Mouse (Mus musculus) Patski (cell line): ENCODE measurements around the gene Cgnl1. TPM values are rescaled to one million over a fixed set of nuclear protein-coding genes. Genes with fewer than 3 reads are reported as not detected.

Experiments
- ATAC-seq: fragments of 100-300 bp; one replicate; pipeline ENCODE4 v1.8.0; 2021
- CTCF ChIA-PET: fragments of 350-600 bp; sonication (Branson Sonifier 250); formaldehyde crosslinking; loops from one replicate; lab custom pipeline; 2022; ENCODE audit warnings: inconsistent platforms; lab: Charles Lee
- POLR2A ChIA-PET: fragments of 350-600 bp; sonication (Branson Sonifier 250); formaldehyde crosslinking; loops from one replicate; lab custom pipeline; 2022; ENCODE audit warnings: antibody characterized with exemption, inconsistent platforms; lab: Charles Lee
- DNase-seq: peaks from one replicate; pipeline ENCODE4 v3.0.0-alpha.2; 2011; ENCODE audit warnings: low read depth, low spot score
- H3K27me3 ChIP-seq: fragments of 371-371 bp; one replicate; pipeline ENCODE4 v1.5.1; 2021
- CTCF ChIP-seq: fragments of 100-300 bp; IDR thresholded peaks from one replicate; pipeline ENCODE4 v1.5.1; 2021
- in situ Hi-C: fragments of 300-500 bp; cut with MboI; formaldehyde crosslinking; loops from 3 replicates; pipeline ENCODE4 v1.11.1; 2018; ENCODE audit warnings: low pct_unique_long_range_greater_than_20kb, mixed read lengths
- polyA plus RNA-seq: library from polyadenylated mRNA; unstranded; gene quantifications from one replicate; pipeline ENCODE4 v1.2.3, GENCODE M21; 2021

Gene Cgnl1
- 114 TPM for polyA plus RNA-seq

DNA sequence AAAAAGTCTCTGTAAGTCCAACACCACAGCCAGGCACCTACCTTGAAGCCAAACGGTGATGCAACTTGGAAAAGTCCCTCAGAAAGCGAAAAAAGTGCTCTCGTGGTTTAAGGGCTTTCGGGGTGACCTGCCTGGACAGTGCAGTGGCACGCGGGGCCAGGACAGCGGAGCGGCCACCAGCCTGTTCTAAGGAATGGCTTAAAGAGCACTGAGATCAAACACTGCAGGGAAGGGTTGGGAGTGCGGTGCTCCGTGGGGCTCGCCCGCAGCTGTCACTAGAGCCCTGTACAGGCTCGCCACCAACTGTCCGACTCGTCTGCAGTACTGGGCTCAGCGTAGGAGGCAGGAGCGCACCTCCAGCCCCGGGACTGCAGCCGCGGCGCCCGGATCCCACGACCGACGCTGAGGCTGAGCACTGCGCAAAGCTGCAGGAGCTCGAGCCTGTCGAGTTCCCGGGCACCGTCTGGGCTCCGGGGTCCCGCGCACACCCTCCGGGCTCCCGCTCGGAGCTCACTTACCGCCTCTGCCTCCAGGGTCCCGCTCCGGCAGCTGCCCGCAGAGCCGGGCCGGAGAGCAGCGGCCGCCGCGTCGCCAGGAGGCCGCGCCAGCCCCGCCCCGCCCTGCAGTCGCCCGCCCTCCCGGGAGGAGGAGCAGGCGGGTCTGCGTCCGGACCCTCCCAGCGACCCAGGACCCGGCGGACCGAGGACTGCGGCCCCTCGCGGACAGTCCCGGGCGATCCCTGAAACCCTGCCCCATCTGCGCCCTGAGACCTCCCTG is at the start of gene Cgnl1:
TSS of gene Cgnl1 (minus strand) at position 612 of the 777 bp plus-strand sequence.
- ATAC-seq (peak; percentile 66), DNase-seq (no peak)
- no peak for TF ChIP-seq CTCF
- in situ Hi-C loops: loop anchor here (5.0 kb wide), 1 partner anchor 124 kb away; no protein-coding TSS in a partner anchor
- ChIA-PET POLR2A (interaction anchor here (1.2 kb wide), 1 partner anchor 34 kb away, joined by 3 read pairs; no protein-coding TSS in a partner anchor), CTCF (interaction anchor here (1.0 to 1.8 kb wide), 2 partner anchors 22 to 30 kb away, joined by 3 to 5 read pairs; no protein-coding TSS in a partner anchor)
- H3K27me3 ChIP-seq: no peaks in the 10 kb centered on the region

DNA sequence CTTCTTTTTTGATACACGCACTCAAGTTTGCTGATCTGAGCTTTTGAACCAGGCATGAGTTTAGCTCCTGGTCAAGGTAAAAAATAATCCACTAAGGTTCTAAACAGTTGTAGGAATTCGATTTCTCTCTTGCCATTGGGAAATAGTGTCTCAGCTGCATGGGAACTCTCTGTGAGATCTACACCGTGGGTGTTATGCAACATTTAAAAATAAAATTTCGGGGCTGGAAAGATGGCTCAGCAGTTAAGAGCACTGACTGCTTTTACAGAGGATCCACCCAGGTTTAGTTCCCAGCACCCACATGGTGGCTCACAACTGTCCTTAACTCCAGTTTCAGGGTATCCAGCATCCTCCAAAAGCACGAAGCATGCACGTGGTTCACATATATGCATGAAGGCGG is 47.1 kb upstream of the Cgnl1 start:
- POLR2A ChIA-PET: no interaction called here
- TF ChIP-seq CTCF: no peak
- ATAC-seq: no peak
- no peak for DNase-seq
- in situ Hi-C loops: loop anchor here (25.0 kb wide), 1 partner anchor 606 kb away; the partner anchor contains the start of gene Aldh1a2
- CTCF ChIA-PET: no interaction called here
- no peaks in the 10 kb centered on the region for H3K27me3 ChIP-seq

DNA sequence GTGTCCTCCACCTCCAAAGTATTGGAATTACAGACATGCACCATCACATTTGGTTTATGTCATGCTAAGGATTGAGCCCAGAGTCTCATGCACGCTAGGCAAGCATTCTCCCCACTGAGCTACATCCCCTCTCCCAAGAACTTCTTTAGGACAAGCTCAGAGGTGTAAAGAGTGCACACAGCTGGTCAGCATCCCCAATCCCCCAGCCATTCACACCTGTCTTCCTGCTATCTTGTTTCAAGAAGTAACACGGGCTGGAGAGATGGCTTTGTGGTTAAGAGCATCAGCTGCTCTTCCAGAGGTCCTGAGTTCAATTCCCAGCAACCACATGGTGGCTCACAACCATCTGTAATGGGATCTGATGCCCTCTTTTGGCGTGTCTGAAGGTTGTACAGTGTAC is 44.7 kb upstream of the Cgnl1 start:
- ChIA-PET POLR2A (no interaction called here), CTCF (no interaction called here)
- in situ Hi-C loops: loop anchor here (25.0 kb wide), 1 partner anchor 604 kb away; the partner anchor contains the start of gene Aldh1a2
- ATAC-seq (no peak), DNase-seq (no peak)
- no peaks in the 10 kb centered on the region for H3K27me3 ChIP-seq
- no peak for TF ChIP-seq CTCF

DNA sequence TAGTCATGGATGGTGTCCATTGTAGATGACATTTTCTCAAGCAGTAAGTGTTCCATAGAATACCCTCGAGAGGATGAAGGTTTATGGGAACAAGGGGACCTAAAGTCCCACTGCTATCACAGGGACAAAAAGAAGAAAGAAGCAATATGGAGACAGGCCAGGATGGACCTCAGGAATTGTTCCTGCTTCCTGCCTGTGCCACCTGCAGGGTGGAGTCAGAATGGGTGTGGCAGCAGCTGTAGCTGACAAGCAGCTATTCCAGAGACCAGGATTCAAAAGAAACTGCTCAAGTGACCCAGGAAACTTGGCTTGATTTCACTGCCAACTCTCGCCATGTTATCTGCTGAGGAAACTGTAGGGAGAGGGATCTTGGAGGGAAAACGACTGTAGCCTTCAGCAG is 42.2 kb upstream of the Cgnl1 start:
- in situ Hi-C loops: loop anchor here (25.0 kb wide), 1 partner anchor 601 kb away; the partner anchor contains the start of gene Aldh1a2
- DNase-seq: no peak
- no peaks in the 10 kb centered on the region for H3K27me3 ChIP-seq
- no peak for ATAC-seq
- no peak for TF ChIP-seq CTCF
- ChIA-PET CTCF (no interaction called here), POLR2A (no interaction called here)

DNA sequence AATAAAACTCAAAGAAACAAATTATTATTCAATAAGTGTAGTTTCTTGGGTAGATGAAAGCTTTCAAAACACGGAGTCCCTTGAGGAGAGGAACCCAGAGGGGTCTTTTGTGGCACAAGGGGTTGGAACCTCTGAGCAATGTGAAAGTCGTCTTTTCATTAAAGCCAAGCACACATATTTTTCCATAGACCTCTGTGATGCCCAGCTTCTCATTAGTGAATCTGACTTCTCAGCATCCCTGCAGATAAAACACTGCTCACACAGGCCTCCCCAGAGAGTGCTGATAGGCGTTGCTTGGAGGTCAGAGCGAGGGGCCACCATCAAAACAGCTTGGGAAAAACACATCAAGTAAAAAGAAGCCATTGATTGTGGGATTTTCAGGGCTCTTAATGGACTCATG is 41.5 kb upstream of the Cgnl1 start:
- no peak for DNase-seq
- ChIA-PET CTCF (no interaction called here), POLR2A (no interaction called here)
- no peak for TF ChIP-seq CTCF
- in situ Hi-C loops: loop anchor here (25.0 kb wide), 1 partner anchor 601 kb away; the partner anchor contains the start of gene Aldh1a2
- H3K27me3 ChIP-seq: no peaks in the 10 kb centered on the region
- no peak for ATAC-seq

DNA sequence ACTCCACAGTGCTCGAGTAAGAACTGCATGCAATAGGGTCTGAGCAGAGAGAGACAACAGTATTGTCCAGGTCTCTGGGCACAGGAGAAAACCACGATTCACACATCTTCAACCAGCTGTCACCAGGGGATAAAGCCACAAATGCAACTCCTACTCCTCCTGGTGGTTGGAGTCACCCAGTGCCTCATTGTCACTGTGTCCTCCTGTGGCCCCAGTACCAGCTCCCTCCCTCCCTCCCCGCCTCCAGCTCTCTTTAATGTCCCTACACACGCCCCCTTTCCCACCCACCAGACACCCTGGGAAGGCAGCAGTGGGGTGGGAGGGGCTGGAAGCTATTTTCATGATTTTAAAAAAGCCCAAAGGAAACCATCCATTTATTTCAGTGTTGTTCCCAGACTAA is 41.0 kb upstream of the Cgnl1 start:
- no peak for DNase-seq
- in situ Hi-C loops: loop anchor here (25.0 kb wide), 1 partner anchor 600 kb away; the partner anchor contains the start of gene Aldh1a2
- ATAC-seq: no peak
- peak; percentile 11 for TF ChIP-seq CTCF
- no peaks in the 10 kb centered on the region for H3K27me3 ChIP-seq
- POLR2A ChIA-PET: no interaction called here
- CTCF ChIA-PET: no interaction called here

DNA sequence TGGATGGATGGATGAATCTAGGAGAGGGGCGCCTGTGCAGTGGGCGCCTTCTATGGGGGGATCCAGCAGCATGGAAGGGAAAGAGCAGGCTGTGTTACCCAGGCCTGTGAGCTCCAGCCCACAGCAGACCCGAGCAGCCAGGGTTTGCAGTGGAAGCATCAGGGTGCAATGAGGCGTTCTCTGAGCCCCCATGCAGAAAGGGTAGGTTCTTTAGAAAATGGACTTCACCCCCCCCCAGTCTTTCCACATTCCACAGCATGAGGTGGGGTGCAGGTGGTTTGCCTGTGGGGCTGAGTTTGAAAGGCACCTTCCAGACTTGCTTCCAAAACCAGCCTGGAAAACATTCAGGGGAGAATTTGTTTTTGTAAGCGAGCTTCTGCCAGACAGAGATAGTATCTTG is 40.0 kb upstream of the Cgnl1 start:
- H3K27me3 ChIP-seq: no peaks in the 10 kb centered on the region
- in situ Hi-C loops: loop anchor here (25.0 kb wide), 1 partner anchor 599 kb away; the partner anchor contains the start of gene Aldh1a2
- no peak for DNase-seq
- TF ChIP-seq CTCF: no peak
- ChIA-PET POLR2A (no interaction called here), CTCF (interaction anchor here (0.8 kb wide), 1 partner anchor 381 kb away, joined by 3 read pairs; no protein-coding TSS in a partner anchor)
- no peak for ATAC-seq

DNA sequence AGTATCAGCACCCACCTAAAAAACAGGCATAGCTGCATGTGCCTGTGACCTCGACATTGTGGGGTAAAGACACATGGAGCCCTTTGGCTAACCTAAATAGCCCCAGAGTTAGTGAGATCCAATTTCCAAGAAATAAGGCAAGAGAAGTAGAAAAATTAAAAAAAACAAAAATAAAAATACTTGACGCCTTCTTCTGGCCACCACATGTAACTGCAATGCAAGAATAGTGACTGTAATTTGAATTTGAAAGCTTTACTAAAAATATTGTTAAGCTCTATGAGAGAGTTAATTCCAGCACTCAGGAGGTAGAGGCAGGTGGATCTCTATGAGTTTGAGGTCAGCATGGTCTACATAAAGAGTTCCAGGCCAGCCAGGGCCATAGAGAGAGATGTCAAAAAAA is 39.3 kb upstream of the Cgnl1 start:
- POLR2A ChIA-PET: no interaction called here
- no peaks in the 10 kb centered on the region for H3K27me3 ChIP-seq
- DNase-seq (no peak), ATAC-seq (no peak)
- in situ Hi-C loops: loop anchor here (25.0 kb wide), 1 partner anchor 598 kb away; the partner anchor contains the start of gene Aldh1a2
- TF ChIP-seq CTCF: peak; percentile 30
- CTCF ChIA-PET: no interaction called here

DNA sequence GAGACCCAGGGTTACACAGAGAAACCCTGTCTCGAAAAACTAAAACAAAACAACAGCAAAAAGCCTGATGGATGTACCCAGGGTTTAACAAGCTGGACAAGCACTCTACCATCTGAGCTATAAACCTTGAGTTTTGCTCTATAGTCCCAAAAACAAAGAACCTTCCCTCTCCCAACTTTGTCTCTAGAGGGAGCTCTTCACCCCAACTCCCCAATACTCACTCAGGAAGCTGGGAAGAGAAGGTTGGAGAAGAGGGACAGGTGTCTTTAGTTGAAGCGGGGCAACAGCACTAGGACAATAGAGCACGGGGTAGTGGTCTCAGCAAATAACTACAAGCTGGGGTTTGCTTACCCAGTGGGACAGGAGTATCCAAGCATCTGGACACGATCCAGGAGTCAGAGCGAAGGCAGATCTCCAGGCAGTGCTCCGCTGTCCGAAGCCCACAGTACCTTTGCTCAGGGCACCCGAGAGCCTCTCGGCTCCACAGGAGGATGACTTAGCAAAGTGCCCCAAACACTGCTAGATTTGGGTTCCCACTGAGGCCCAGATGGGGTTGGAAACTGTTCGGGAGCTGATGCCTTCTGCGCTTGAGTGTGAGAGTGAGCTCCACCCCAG is 37.3 kb upstream of the Cgnl1 start:
- ATAC-seq (no peak), DNase-seq (no peak)
- H3K27me3 ChIP-seq: no peaks in the 10 kb centered on the region
- ChIA-PET CTCF (interaction anchor here (0.6 to 7.5 kb wide), 16 partner anchors 14 to 605 kb away, joined by 3 to 63 read pairs (median 4); no protein-coding TSS in a partner anchor), POLR2A (interaction anchor here (0.8 to 1.2 kb wide), 2 partner anchors 151 to 164 kb away, joined by 3 to 4 read pairs; no protein-coding TSS in a partner anchor)
- in situ Hi-C loops: loop anchor here (5.0 to 25.0 kb wide), 3 partner anchors 166 to 596 kb away; partner anchors contain the start of gene Aldh1a2
- peak; percentile 72 for TF ChIP-seq CTCF

DNA sequence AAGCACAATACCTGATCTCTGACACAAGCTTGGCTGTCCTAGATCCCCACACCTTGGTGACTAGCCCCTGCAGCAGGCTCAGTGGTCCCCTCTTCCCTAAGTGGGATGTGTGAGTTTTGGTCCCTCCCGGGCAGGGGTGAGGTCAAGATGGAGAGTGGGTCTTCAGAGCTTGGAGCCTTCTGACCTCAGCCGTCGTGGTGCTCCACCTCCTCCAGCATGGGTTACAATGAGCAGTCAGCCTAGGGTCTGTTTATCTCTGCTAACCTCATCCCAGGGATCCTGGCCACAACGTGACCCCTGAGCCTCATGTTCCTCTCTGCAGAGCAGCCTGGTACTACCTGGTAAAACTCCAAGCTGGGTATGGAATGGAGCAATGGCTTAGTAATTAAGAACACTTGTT is 36.4 kb upstream of the Cgnl1 start:
- POLR2A ChIA-PET: interaction anchor here (1.2 kb wide), 1 partner anchor 150 kb away, joined by 4 read pairs; no protein-coding TSS in a partner anchor
- CTCF ChIA-PET: interaction anchor here (0.6 to 7.5 kb wide), 5 partner anchors 15 to 184 kb away, joined by 3 to 63 read pairs (median 5); no protein-coding TSS in a partner anchor
- in situ Hi-C loops: loop anchor here (5.0 to 25.0 kb wide), 3 partner anchors 166 to 596 kb away; partner anchors contain the start of gene Aldh1a2
- ATAC-seq: no peak
- DNase-seq: no peak
- no peaks in the 10 kb centered on the region for H3K27me3 ChIP-seq
- no peak for TF ChIP-seq CTCF
